Mouse (Mus musculus) v-Abl transformed pro-B cells (cell line): Measurements from ENCODE around the gene Poldip2.
"Not testable (repeated sequence)": the region's sequence is repeated elsewhere in the genome, so short reads cannot be mapped to it uniquely, and the experiment has no call there.

Experiments
- in situ Hi-C, 2 experiments: fragments of 400-800 bp; cut with MboI; formaldehyde crosslinking; loops; one replicate each; pipeline ENCODE4 v1.15.1; 2025; ENCODE audit not compliant: unreplicated experiment in 2 of 2

The Poldip2 gene

DNA sequence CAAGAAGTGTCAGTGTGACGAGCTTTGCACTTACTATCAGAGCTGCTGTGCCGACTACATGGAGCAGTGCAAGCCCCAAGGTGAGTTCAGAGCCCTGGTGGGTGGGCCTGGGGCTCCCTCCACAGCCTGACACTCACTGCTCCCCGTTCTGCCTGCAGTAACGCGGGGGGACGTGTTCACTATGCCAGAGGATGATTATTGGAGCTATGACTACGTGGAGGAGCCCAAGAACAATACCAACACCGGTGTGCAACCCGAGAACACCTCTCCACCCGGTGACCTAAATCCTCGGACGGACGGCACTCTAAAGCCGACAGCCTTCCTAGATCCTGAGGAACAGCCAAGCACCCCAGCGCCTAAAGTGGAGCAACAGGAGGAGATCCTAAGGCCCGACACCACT, 12.4 kb upstream of the Poldip2 start:
- in situ Hi-C loops, result loop anchor here in 1 of 2 experiments (25.0 kb wide), 1 partner anchor 338 kb away; the partner anchor contains the start of gene Lyrm9

- in situ Hi-C loops, result no loop called here
Observed at GRCm38 (mm10) chr11:78500623-78501202, 11.3 kb upstream of the Poldip2 start.

DNA sequence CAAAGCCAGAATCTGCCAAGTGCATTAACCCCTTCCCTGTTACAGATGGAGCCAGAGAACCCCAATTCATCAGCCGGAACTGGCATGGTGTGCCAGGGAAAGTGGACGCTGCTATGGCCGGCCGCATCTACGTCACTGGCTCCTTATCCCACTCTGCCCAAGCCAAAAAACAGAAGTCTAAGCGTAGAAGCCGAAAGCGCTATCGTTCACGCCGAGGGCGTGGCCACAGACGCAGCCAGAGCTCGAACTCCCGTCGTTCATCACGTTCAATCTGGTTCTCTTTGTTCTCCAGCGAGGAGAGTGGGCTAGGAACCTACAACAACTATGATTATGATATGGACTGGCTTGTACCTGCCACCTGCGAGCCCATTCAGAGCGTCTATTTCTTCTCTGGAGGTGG, 10.5 kb upstream of the Poldip2 start:
- in situ Hi-C loops, result no loop called here

DNA sequence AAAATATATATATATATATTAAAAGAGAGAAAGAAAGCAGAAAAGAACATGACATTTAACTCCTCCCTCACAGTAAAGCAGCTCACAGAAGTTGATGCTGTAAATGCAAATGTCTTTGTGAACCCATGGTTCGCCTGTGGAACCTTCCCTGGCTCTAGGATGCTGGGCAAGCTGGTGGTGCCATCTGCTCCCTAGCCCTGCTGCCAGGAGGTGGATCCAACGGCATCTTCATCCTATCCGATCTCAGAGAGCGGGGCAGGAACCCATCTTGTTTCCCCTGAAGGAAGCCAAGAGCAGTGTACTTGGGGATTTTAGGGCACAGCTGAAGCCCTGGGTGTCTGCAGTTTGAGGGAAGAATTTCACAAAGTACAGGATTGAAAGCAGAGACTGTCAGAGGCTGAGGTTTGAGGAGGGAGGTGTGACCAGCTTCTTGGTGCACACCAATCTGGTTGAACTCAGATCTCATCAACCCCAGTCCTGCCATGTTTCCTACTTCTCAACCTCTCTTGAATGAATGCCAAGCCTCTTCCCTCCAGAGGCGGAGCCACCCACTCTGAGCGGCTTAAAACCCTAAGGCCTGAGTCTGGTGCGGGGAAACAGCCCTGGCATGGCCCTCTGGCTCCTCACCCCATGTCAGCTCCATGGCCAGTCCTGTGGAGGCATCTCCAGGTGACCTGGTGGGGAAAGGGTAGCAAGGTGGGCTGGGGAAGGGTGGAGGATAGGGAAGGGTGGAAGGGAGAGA, 8.9 kb upstream of the Poldip2 start, which contains the start of gene Sebox:
Gene Sebox, plus strand, starts transcription at position 539 of the 742 bp plus-strand sequence.
- in situ Hi-C loops, result no loop called here

DNA sequence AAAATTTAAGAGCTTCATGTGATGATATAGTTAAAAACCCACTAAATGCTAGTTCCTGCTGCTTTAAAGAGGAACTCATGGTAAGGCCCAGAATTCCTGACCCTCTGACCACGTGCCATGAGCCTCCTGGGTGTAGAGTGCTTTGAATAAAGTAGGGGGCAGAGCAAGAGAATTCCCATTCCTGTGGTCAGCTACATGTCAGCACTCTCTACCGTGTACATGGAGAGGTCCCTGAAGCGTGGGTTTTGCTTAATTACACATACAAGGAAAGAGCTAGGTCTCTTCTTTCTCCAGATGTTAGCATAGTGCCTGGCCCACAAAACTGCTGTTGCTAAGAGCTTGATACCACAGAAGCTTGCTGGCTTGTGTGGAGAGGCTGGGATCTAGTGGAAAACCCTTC, 6.6 kb upstream of the Poldip2 start:
- in situ Hi-C loops, result no loop called here

- in situ Hi-C loops, result no loop called here
Observed at GRCm38 (mm10) chr11:78509148-78509547, 2.8 kb upstream of the Poldip2 start.

DNA sequence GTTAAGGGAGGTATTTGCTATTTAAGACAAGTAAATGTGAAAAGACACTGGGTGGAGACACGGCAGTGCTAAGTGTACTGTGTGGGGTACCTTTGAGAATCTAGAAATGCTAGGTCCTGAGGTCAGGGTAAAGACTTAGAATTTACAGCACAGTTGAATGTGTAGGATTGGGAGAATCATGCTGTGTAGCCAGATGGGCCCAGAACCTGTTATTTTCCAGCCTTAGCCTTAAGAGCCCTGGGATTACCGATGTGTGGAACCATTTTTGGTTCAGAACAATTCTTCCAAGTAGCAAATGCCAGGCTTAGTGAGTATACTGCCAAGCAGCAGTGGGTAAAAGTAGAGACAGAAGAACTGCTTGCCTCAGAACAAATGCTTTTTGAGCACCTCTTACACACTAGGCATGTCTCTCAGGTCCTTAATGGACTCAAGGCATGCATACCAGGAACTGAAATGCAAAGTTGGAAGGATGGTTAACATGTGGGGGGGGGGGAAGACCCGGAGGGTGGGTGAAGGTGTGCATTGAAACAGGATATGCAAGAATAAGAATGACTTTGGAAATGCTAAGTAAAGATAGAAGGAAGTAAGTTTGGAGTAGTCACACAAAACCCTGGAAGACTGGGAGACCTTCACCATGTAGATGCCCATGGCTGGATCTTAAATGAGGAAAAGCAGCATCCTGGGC, 1.3 kb downstream of the Poldip2 start:
- in situ Hi-C loops, result no loop called here

GRCm38 (mm10) chr11:78515549-78516325, 3.7 kb downstream of the Poldip2 start:
- in situ Hi-C loops, result no loop called here

DNA sequence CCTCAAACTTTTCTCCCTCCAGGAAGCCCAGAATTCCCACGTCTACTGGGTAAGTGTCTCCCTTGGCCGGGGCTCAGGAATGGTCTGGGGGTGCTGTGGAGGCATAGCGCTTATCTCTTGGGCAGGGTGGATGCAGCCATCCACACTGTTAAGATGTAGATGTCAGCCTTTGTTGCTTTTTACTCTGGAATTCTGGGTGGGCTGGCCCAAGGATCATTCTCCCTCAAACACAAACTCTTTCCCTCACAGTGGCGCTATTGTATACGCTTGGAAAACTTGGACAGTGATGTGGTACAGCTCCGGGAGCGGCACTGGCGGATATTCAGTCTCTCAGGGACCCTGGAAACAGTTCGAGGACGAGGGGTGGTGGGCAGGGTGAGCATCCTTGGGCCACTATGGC, 6.9 kb downstream of the Poldip2 start:
- in situ Hi-C loops, result no loop called here

- in situ Hi-C loops, result no loop called here
Observed at GRCm38 (mm10) chr11:78521880-78522279, 9.9 kb downstream of the Poldip2 start.

- in situ Hi-C loops, result no loop called here
Observed at GRCm38 (mm10) chr11:78522481-78522997, 10.5 kb downstream of the Poldip2 start.

DNA sequence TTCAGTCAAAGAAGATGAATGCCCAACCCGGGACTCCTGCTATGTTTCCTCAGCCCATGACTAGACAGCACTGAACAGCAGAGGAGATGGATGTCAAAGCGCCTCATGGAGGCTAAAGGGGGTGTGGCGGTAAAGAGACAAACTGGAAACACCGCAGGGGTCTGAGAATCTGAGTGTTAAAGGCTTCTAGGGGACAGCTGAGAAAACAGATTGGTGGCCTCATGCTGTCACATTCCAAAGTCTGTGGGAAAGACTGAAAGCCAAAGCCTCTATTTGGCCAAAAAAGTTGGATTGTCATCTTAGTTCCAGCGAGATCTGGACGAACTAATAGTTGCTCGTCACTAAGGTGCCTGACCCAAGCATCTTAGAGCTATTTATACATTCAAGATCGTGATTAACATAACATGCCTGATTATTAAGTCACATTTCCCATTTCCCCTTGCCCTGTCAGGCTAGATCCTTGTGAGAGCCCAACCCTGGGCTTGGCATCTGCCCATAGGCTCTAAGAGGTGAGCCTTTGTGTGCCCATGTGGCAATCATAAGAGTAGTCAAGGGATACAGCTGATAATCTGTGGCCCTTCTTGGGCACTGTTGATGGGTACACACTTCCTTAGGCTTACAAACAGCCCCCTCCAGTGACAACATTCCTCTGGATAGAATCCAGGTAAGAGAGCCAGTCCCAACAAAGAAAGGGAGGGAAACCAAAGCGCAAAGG, 11.4 kb downstream of the Poldip2 start:
- in situ Hi-C loops, result no loop called here

DNA sequence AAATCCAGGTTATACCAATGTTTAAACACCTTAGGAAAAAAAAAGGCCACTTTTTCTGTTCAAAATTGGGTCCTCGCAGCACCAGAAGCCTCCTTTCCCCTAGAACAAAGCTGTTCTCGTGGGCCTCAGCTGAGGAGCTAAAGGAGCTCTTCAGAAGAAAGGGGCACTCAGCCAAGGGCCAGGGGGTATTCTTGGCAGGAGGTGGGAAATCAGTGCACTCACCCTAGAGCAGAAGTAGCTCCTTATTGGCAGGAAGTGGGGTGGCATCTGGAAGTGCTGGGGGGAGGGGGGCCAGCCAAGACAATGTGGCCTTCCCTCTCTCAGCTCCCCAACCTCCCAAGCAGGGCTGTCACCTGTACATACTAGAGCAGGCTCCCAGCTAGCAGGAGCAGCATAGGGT, 12.8 kb downstream of the Poldip2 start:
- in situ Hi-C loops, result no loop called here

GRCm38 (mm10) chr11:78528714-78529113, 16.7 kb downstream of the Poldip2 start:
- in situ Hi-C loops, result no loop called here

- in situ Hi-C loops, result no loop called here
Observed at GRCm38 (mm10) chr11:78530001-78530400, 18.0 kb downstream of the Poldip2 start.

- in situ Hi-C loops, result no loop called here
Observed at GRCm38 (mm10) chr11:78531046-78531445, 19.1 kb downstream of the Poldip2 start.

DNA sequence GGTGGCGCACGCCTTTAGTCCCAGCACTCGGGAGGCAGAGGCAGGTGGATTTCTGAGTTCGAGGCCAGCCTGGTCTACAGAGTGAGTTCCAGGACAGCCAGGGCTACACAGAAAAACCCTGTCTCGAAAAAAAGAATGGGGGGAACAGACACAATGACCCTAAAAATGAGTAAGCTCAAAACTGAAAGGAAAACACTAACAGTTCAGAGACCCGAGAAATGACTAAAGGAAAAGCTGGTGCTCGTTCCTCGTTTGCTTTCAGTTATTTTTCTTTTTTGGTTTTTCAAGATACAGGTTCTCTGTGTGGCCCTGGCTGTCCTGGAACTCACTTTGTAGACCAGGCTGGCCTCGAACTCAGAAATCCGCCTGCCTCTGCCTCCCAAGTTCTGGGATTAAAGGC, 19.5 kb downstream of the Poldip2 start:
- in situ Hi-C loops, result not testable (repeated sequence)

DNA sequence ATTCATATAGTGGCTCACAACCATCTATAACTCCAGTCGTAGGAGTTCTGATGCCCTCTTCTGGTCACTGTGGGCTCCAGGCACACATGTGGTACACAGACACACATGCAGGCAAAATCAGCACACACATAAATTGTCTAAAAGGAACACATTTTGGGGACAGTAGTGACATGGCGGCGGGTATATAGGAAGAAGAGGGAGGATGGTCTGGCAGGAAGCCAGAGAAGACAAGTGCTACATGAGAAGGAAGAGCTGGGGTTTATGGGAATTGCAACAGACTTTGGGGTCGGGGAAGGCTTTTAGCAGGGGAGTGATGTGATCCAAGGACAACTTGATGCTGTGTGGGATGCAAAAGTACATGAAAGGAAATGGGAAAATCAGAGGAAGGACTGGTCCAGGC, 22.5 kb downstream of the Poldip2 start:
- in situ Hi-C loops, result no loop called here

DNA sequence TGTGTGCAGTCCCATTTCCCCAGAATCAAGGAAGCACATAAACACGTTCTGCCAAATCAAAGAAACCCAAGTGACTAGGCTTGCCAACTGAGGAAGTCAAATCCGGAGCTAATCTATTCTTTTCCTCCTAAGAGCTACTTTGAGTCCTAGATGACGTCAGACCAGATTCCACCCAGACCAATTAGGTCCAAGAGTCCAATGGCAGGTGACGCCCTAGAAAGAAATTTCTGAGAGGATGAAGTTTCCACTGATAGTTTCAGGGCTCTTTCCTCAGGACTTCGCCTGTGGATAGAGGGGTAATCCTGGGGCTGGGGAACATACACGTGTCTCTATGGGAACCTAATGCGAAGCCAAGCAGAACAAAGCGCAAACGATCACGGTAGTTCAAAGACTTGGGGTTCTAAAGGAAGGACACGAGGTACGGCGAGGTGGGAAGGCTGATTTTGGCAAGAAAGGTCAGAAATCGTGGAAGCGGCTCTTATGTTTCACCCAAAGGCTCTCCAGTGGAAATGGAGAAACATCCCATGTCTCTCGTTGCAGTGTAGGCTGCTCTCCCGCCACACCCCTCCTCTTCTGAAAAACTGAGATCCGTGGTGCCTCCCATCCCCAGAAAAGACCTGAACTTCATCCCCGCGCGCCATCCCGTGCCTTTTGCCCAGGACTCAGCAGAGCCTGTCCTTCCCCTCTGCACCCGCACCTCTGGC, 23.5 kb downstream of the Poldip2 start:
- in situ Hi-C loops, result no loop called here
